Mouse (Mus musculus) lung, embryonic 14.5 days (tissue): ENCODE results near the gene Intu. TPM values are rescaled to one million over a fixed set of nuclear protein-coding genes. Genes with fewer than 3 reads are reported as not detected.

Source experiments
- ATAC-seq: fragments of 200-750 bp; cut with Nextera tagmentation; 2 replicates; pipeline ENCODE4 v1.8.0; 2017; ENCODE audit warnings: mild to moderate bottlenecking, moderate TSS enrichment, moderate library complexity; ENCODE audit not compliant: insufficient read depth
- DNase-seq: peaks from one replicate; pipeline ENCODE4 v3.0.0-alpha.2; 2015
- H3K27ac ChIP-seq: fragments of 300-500 bp; sonication (generic); 2 replicates; pipeline ENCODE4 v1.5.1; 2014; ENCODE audit warnings: low read depth, mild to moderate bottlenecking, moderate library complexity
- H3K27me3 ChIP-seq: fragments of 300-500 bp; sonication (generic); 2 replicates; pipeline ENCODE4 v1.6.1; 2014; ENCODE audit warnings: low read length, control low read depth; ENCODE audit not compliant: insufficient read depth
- H3K36me3 ChIP-seq: fragments of 300-500 bp; sonication (generic); 2 replicates; pipeline ENCODE4 v1.6.1; 2014; ENCODE audit warnings: control low read depth; ENCODE audit not compliant: insufficient read depth
- H3K4me1 ChIP-seq: fragments of 300-500 bp; sonication (generic); 2 replicates; pipeline ENCODE4 v1.6.1; 2014; ENCODE audit warnings: antibody characterized with exemption, control low read depth; ENCODE audit not compliant: insufficient read depth
- H3K4me2 ChIP-seq: fragments of 300-500 bp; sonication (generic); 2 replicates; pipeline ENCODE4 v1.6.1; 2014; ENCODE audit warnings: mild to moderate bottlenecking
- H3K4me3 ChIP-seq: fragments of 300-500 bp; sonication (generic); 2 replicates; pipeline ENCODE4 v1.5.1; 2014; ENCODE audit warnings: low read depth, low read length
- H3K9ac ChIP-seq: fragments of 300-500 bp; sonication (generic); 2 replicates; pipeline ENCODE4 v1.6.1; 2014
- H3K9me3 ChIP-seq: fragments of 300-500 bp; sonication (generic); 2 replicates; pipeline ENCODE4 v1.6.1; 2016; ENCODE audit warnings: low read depth, low read length, control low read depth
- CTCF ChIP-seq: IDR thresholded peaks from 2 replicates; pipeline ENCODE4 v1.5.1; 2016; ENCODE audit warnings: antibody characterized with exemption, low read depth
- WGBS: fragments of 180-500 bp; shearing (Covaris S2); extraction: QIAGEN DNeasy Blood & Tissue Kit; methylation state at CpG from one replicate; pipeline ENCODE4 v1.1.7; 2014; 5-methylcytosine and 5-hydroxymethylcytosine counted together
- polyA plus RNA-seq: library from polyadenylated mRNA; unstranded; fragments of >200 nt; fragmentation: Nextera tagmentation; extraction: Ambion mirVana; gene quantifications from 2 replicates; pipeline ENCODE4 v1.2.1, GENCODE M21; 2014

Intu gene
- polyA plus RNA-seq, 1 experiment from 2014 or later: 4.1 TPM

GRCm38 (mm10) chr3:40505451-40506014, 25.6 kb upstream of the Intu start:
- no peak overlapping the region for H3K4me3 ChIP-seq
- H3K27me3 ChIP-seq: no peaks in the 10 kb centered on the region
- H3K9me3 ChIP-seq: no peaks in the 10 kb centered on the region
- DNase-seq (peak; percentile 26), ATAC-seq (no peak; the same call in 1 of the 2 replicates)
- no peaks in the 10 kb centered on the region for H3K36me3 ChIP-seq
- no peaks in the 10 kb centered on the region for H3K4me1 ChIP-seq
- WGBS: 61% methylated on average over 14 of the region's 14 CpGs
- TF ChIP-seq CTCF: no peak
- H3K27ac ChIP-seq: no peak overlapping the region; the same call in 1 of the 2 replicates
- no peak overlapping the region for H3K9ac ChIP-seq
- no peak overlapping the region for H3K4me2 ChIP-seq

GRCm38 (mm10) chr3:40508927-40509576, 22.0 kb upstream of the Intu start:
- no peak overlapping the region for H3K4me3 ChIP-seq
- peaks cover 4% of the 10 kb centered on the region; the same call in 1 of the 2 replicates for H3K4me1 ChIP-seq
- H3K27ac ChIP-seq: no peak overlapping the region
- no peaks in the 10 kb centered on the region for H3K36me3 ChIP-seq
- WGBS: 66% methylated on average over 6 of the region's 6 CpGs
- DNase-seq (no peak), ATAC-seq (no peak)
- no peaks in the 10 kb centered on the region for H3K9me3 ChIP-seq
- no peak for TF ChIP-seq CTCF
- no peak overlapping the region for H3K4me2 ChIP-seq
- no peaks in the 10 kb centered on the region for H3K27me3 ChIP-seq
- H3K9ac ChIP-seq: no peak overlapping the region

GRCm38 (mm10) chr3:40510567-40510966, 20.5 kb upstream of the Intu start:
- Histone ChIP-seq H3K27ac (no peak overlapping the region), H3K9me3 (no peaks in the 10 kb centered on the region), H3K4me1 (peaks cover 4% of the 10 kb centered on the region; the same call in 1 of the 2 replicates), H3K27me3 (no peaks in the 10 kb centered on the region), H3K4me3 (no peak overlapping the region), H3K36me3 (no peaks in the 10 kb centered on the region), H3K9ac (no peak overlapping the region), H3K4me2 (no peak overlapping the region)
- WGBS: 28% methylated on average over 6 of the region's 6 CpGs
- peak; percentile 70 for DNase-seq
- TF ChIP-seq CTCF: no peak
- ATAC-seq: no peak

DNA sequence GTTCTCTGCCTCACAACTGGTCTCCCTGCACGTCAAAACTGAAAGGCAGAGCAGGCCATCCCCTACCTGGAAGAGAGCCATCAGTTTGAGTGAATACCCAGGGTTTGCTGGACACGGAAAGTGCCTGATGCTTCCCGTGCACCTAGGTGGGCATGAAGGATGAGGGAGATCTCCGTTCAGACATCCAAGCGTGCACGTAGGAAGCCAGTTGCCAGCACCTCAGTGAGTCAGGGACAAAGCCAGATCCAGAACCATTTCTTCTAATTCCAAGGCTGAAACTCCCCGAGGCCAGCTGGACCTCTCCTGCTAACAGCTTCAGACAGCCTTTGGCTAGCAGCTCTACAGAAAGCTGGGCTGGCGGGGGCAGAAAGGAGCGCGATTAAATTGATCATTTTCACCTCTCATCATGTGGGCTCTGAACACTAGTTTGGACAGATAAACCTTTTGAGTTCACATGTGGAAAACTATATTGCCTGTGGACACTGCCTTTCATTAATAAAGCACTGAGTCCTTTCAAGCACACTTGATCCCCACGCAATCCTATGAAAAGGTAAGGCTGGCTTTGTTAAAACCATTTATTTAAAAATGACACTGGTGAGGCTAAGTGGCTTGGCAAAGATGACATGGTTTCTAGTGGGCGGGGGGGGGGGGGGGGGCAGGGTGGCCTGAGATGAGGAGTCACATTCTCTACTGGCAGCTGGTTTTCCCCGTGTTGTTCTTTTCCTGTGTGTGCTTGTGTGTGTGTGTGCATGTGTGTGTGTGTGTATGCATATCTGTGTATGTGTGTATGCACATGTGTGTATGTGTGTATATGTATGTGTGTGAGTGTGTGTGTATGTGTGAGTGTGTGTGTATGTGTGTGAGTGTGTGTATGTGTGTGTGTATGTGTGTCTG, 17.9 kb upstream of the Intu start:
- no peaks in the 10 kb centered on the region for H3K36me3 ChIP-seq
- H3K4me3 ChIP-seq: no peak overlapping the region
- TF ChIP-seq CTCF: no peak
- ATAC-seq (peak; percentile 76), DNase-seq (peak; percentile 85)
- 43% methylated on average over 12 of the region's 13 CpGs for WGBS
- H3K9ac ChIP-seq: no peak overlapping the region
- no peak overlapping the region for H3K4me2 ChIP-seq
- peak overlapping the region; percentile 54; the same call in 1 of the 2 replicates for H3K27ac ChIP-seq
- H3K9me3 ChIP-seq: no peaks in the 10 kb centered on the region
- H3K27me3 ChIP-seq: no peaks in the 10 kb centered on the region
- H3K4me1 ChIP-seq: peaks cover 4% of the 10 kb centered on the region; the same call in 1 of the 2 replicates

DNA sequence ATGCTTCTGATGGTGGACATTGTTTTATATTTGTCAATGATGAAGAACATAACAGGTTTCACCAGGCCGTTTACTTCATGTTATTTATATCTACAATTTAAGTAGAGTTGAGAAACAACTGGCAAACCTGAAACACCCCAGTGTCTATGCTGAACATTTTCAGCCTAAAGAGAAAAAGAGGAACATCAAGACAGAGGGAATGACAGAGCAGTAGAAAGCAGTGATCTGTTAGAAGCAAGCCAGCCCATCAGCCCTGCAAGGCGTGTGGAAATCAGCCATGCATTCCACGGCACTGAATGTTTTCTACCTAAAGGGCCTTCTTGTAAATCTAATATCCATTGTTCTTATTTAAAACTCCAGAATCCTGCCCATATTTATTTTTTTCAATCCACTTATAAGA, 12.8 kb upstream of the Intu start:
- no peak overlapping the region for H3K9ac ChIP-seq
- no peaks in the 10 kb centered on the region for H3K4me1 ChIP-seq
- WGBS: 71% methylated on average over 3 of the region's 3 CpGs
- no peak overlapping the region for H3K27ac ChIP-seq
- no peaks in the 10 kb centered on the region for H3K9me3 ChIP-seq
- DNase-seq (no peak), ATAC-seq (no peak)
- no peak overlapping the region for H3K4me2 ChIP-seq
- no peaks in the 10 kb centered on the region for H3K36me3 ChIP-seq
- TF ChIP-seq CTCF: no peak
- H3K27me3 ChIP-seq: no peaks in the 10 kb centered on the region
- H3K4me3 ChIP-seq: no peak overlapping the region

DNA sequence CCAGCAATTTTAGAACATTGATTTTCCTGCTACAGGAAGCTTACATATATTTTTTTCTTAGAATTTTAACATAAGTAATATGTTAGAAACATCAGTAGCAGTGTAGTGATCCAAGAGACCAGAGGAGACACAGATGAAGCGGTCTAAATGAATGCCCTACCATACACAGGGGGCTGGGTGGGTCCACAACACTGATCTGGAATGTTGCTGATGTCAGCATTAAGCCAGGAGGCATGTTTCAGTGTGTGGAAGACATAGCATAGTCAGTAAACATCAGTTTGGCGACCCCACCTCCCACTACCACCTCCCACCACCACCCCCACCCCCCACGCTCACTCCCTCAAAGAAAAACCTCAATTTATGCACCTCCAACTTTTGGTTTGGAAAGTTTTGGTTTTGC, 11.5 kb upstream of the Intu start:
- no peak overlapping the region for H3K4me3 ChIP-seq
- no peak overlapping the region for H3K9ac ChIP-seq
- no peaks in the 10 kb centered on the region for H3K9me3 ChIP-seq
- H3K27me3 ChIP-seq: no peaks in the 10 kb centered on the region
- 70% methylated on average over 3 of the region's 3 CpGs for WGBS
- ATAC-seq: no peak
- no peak overlapping the region for H3K27ac ChIP-seq
- H3K36me3 ChIP-seq: no peaks in the 10 kb centered on the region
- no peak overlapping the region for H3K4me2 ChIP-seq
- H3K4me1 ChIP-seq: no peaks in the 10 kb centered on the region
- no peak for DNase-seq
- TF ChIP-seq CTCF: no peak

DNA sequence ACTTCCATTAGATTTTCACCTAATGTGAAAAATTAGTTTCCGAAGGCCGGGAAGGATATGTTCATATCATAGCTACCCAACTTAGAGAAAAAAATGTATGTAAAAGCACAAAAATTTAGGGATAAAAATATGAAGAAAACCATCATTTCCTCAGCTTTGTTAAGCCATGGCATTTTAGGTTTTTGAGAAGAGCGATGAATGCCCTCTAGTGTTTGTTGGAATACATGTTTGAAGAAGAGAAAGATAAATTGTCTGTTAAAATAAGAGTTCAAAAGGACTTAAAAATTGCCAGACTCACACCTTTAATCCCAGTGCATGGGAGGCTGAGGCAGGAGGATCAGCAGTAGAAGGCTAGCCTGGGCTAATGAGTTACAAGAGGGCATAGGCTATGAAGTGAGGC, 10.5 kb upstream of the Intu start:
- Histone ChIP-seq H3K4me2 (no peak overlapping the region), H3K27me3 (no peaks in the 10 kb centered on the region), H3K36me3 (no peaks in the 10 kb centered on the region), H3K9me3 (no peaks in the 10 kb centered on the region), H3K9ac (no peak overlapping the region), H3K4me1 (no peaks in the 10 kb centered on the region), H3K27ac (no peak overlapping the region), H3K4me3 (no peak overlapping the region)
- WGBS: 84% methylated on average over 3 of the region's 3 CpGs
- ATAC-seq: no peak
- no peak for DNase-seq
- TF ChIP-seq CTCF: no peak
